Mouse (Mus musculus): ENCODE measurements around the gene Hid1. TPM values are rescaled to one million over a fixed set of nuclear protein-coding genes. Genes with fewer than 3 reads are reported as not detected.

Gene Hid1
- polyA plus RNA-seq, 1 experiment from 2014 or later: 8.1 TPM

DNA sequence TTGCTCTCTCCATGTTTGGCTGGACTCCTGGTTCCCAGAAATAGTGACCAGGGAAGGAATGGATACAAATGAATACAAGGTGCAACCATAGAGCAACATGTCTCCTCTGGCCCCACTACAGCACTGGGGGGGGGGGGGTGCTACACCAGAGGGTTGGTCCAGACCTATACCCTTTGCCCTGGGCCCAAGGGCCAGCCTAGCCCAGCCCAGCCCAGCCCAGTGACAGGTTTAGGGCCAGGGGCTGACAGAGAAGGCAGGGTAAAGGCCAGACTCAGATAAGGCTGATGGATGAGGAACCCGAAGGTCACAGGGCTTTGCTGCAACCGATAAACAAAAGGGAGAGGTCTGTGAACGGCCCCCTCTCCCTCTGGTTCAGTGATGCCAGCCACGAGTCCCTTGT lies 17.6 kb downstream of the Hid1 start:
- Histone ChIP-seq H3K36me3 (no peaks in the 10 kb centered on the region), H3K4me3 (replicated peaks) (no peak overlapping the region), H3K4me1 (peaks cover 14% of the 10 kb centered on the region), H3K27ac (no peak overlapping the region), H3K9ac (no peak overlapping the region), H3K27me3 (peaks cover 59% of the 10 kb centered on the region), H3K9me3 (replicated peaks) (no peaks in the 10 kb centered on the region), H3K4me2 (no peak overlapping the region)
- WGBS: 39% methylated on average over 4 of the region's 4 CpGs
- no peak for ATAC-seq (replicated peaks; ENCODE audit: low FRiP score)

DNA sequence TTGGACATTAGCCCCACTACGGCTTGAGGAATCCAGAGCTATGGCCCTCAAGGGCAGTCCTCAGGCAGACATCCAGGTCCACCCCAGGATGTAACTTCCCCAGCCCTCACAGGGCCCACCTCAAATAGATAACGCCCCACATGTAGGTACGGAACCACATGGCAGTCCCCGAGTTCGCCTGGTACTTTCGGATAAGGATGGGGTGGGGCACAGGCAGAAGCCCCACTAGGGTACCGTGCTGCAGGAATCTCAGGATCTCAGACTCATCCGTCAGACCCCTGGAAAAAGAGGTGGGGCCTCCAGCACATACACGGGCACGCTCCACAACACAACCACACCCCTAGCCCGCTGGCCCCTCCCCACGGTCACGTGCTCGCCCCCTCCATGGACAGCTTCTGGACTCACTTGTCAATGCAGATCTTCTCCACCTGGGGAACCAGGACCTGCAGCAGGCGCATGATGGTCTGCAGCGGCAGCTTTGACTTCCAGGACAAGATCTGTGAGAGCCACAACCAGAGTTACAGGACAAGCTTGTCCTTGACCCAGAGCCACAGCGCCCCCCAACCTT lies 18.8 kb downstream of the Hid1 start:
- Histone ChIP-seq H3K27ac (no peak overlapping the region), H3K27me3 (peaks cover 67% of the 10 kb centered on the region), H3K4me2 (no peak overlapping the region), H3K4me3 (replicated peaks) (no peak overlapping the region), H3K9ac (no peak overlapping the region), H3K36me3 (no peaks in the 10 kb centered on the region), H3K9me3 (replicated peaks) (no peaks in the 10 kb centered on the region), H3K4me1 (peaks cover 18% of the 10 kb centered on the region)
- 46% methylated on average over 17 of the region's 17 CpGs for WGBS
- ATAC-seq (replicated peaks; ENCODE audit: low FRiP score): peak; percentile 49; the same call in 1 of the 2 replicates

DNA sequence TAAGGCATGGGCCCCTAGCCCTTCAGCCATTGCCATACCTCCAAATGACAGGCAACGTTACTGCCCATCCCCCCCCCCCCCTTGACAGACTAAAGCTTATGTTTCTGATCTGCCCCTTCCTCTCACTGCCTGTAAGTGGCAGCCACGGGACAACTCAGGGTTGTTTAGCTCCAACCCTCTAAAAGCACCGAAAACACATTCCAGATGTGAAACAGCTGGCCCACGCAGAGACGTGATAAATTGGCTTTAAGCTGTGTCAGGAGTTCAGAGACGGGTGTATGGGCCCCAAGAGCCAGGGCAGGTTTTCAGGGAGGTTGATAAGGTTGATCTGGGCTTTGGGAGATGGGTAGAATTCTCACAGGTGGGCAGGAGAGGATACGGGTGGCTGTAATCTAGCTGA lies 22.0 kb downstream of the Hid1 start:
- no peak overlapping the region for H3K4me3 ChIP-seq (replicated peaks)
- 18% methylated on average over 7 of the region's 7 CpGs for WGBS

DNA sequence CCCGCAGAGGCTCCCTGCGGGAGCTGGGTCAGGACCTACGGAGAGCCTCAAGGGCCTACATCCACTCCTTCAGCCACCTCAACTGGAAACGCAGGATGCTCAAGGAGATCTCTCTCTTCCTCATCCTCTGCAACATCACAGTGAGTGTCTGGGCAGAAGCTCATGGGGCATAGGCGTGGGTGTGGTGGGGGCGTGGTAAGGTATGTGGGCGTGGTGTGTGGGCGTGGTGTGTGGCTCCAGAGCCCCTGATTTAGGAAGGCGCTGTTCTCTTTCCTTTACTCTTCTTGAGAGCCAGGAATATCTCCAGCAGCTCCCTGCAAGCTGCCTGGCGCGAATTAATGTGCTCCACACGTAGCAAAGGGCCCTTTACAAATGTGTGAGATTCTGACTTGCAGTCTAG lies 22.6 kb downstream of the Hid1 start:
- peaks cover 18% of the 10 kb centered on the region for H3K4me1 ChIP-seq
- H3K27me3 ChIP-seq: peaks cover 54% of the 10 kb centered on the region
- no peak for ATAC-seq (replicated peaks; ENCODE audit: low FRiP score)
- no peaks in the 10 kb centered on the region for H3K9me3 ChIP-seq (replicated peaks)
- H3K4me2 ChIP-seq: no peak overlapping the region
- H3K4me3 ChIP-seq (replicated peaks): no peak overlapping the region
- no peak overlapping the region for H3K9ac ChIP-seq
- no peak overlapping the region for H3K27ac ChIP-seq
- WGBS: 10% methylated on average over 12 of the region's 12 CpGs
- no peaks in the 10 kb centered on the region for H3K36me3 ChIP-seq

More for the DNA sequence above, 22.0 kb downstream of the Hid1 start:
- Histone ChIP-seq H3K36me3 (no peaks in the 10 kb centered on the region), H3K9me3 (replicated peaks) (no peaks in the 10 kb centered on the region), H3K4me2 (no peak overlapping the region), H3K9ac (no peak overlapping the region), H3K27ac (no peak overlapping the region), H3K4me1 (peaks cover 18% of the 10 kb centered on the region), H3K27me3 (peaks cover 50% of the 10 kb centered on the region)
- ATAC-seq (replicated peaks; ENCODE audit: low FRiP score): no peak

DNA sequence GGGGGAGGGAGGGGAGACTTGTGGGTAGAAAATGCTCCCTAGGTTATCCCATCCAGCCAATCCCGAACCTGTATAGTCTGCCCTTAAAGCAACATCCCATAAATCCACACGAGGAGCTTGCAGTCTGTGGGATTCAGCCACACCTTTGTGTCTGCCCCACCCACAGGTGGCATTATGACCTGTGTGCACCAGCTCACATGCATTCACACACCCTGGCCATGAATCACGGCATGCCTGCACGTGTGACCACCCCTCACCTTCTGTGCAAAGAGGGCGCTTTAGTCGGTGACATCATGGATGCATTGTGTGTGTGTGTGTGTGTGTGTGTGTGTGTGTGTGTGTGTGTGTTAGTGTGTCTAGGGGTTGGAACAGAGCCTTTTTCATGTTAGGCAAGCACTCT lies 25.7 kb downstream of the Hid1 start:
- no peak for ATAC-seq (replicated peaks; ENCODE audit: low FRiP score)
- no peaks in the 10 kb centered on the region for H3K36me3 ChIP-seq
- 68% methylated on average over 6 of the region's 6 CpGs for WGBS

DNA sequence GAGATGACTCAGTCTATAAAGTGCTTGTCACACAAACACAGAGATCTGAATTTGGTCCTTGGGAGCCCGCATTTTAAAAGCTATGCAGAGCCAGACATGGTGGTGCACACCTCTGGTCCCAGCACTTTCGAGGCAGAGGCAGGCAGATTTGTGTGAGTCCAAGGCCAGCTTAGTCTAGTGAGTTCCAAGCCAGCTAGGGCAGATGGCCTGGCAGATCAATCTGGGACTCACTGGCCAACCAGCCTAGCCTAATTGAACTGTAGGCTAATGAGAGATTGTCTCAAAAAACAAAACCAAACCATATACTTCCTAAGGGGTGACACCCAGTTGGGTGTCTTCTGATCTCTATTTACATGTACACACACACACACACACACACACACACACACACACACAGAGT lies 26.3 kb downstream of the Hid1 start:
- Histone ChIP-seq H3K4me1 (peaks cover 11% of the 10 kb centered on the region), H3K4me2 (no peak overlapping the region), H3K9ac (no peak overlapping the region), H3K36me3 (no peaks in the 10 kb centered on the region), H3K27me3 (peaks cover 52% of the 10 kb centered on the region), H3K4me3 (replicated peaks) (no peak overlapping the region), H3K9me3 (replicated peaks) (no peaks in the 10 kb centered on the region), H3K27ac (no peak overlapping the region)
- no peak for ATAC-seq (replicated peaks; ENCODE audit: low FRiP score)
- WGBS: 75% methylated on average over 2 of the region's 2 CpGs

More for the DNA sequence above, 25.7 kb downstream of the Hid1 start:
- H3K9ac ChIP-seq: no peak overlapping the region
- no peak overlapping the region for H3K27ac ChIP-seq
- peaks cover 11% of the 10 kb centered on the region for H3K4me1 ChIP-seq
- H3K4me3 ChIP-seq (replicated peaks): no peak overlapping the region
- no peaks in the 10 kb centered on the region for H3K9me3 ChIP-seq (replicated peaks)
- peaks cover 52% of the 10 kb centered on the region for H3K27me3 ChIP-seq
- H3K4me2 ChIP-seq: no peak overlapping the region

DNA sequence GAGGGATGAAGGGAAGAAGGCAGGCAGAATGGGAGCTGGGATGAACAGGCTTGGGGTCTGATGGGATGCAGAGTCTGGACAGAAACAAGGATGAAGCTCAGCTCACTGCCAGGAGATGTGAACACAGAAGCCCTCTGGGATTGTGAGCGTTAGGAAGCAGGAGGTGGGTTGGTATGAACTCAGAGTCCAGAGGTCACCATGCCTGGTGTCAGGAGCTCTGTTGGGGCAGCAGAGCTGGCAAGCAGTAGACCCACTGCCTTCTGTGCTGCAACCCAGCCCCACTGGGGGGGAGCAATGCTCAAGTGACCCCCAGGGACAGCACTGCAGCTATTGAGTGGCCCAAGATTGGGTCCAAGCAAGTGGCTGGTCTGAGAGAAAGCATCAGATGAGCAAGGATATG lies 29.7 kb downstream of the Hid1 start:
- ATAC-seq (replicated peaks; ENCODE audit: low FRiP score): no peak
- Histone ChIP-seq H3K27me3 (peaks cover 63% of the 10 kb centered on the region), H3K9me3 (replicated peaks) (no peaks in the 10 kb centered on the region)

DNA sequence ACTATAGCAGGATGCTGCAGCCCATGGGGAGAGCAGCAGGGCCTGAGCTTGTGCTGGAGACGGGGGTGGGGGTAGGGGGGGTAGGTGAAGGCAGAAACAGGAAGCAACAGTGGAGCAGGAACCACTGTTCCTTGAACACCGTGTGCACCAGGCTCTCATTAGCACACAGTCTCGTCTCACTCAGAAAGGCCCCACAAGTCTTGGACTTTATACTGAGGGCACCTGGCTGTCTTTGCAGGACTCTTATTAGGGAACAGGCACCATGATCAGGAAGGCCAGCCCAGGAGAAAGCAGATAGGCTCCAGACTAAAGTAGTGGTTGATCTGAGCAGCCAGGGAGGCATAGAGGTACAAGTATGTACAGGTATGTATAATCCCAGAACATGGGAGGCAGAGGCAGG lies 30.2 kb downstream of the Hid1 start:
- no peaks in the 10 kb centered on the region for H3K36me3 ChIP-seq
- no peak overlapping the region for H3K27ac ChIP-seq
- H3K27me3 ChIP-seq: peaks cover 68% of the 10 kb centered on the region
- H3K4me3 ChIP-seq (replicated peaks): no peak overlapping the region
- peaks cover 5% of the 10 kb centered on the region for H3K4me1 ChIP-seq
- H3K9ac ChIP-seq: no peak overlapping the region
- no peaks in the 10 kb centered on the region for H3K9me3 ChIP-seq (replicated peaks)
- ATAC-seq (replicated peaks; ENCODE audit: low FRiP score): no peak
- no peak overlapping the region for H3K4me2 ChIP-seq
- WGBS: 48% methylated on average over 3 of the region's 3 CpGs

More for the DNA sequence above, 29.7 kb downstream of the Hid1 start:
- Histone ChIP-seq H3K4me2 (no peak overlapping the region), H3K36me3 (no peaks in the 10 kb centered on the region), H3K9ac (no peak overlapping the region), H3K4me3 (replicated peaks) (no peak overlapping the region), H3K4me1 (peaks cover 5% of the 10 kb centered on the region), H3K27ac (no peak overlapping the region)
- 75% methylated on average over 1 of the region's 1 CpGs for WGBS

DNA sequence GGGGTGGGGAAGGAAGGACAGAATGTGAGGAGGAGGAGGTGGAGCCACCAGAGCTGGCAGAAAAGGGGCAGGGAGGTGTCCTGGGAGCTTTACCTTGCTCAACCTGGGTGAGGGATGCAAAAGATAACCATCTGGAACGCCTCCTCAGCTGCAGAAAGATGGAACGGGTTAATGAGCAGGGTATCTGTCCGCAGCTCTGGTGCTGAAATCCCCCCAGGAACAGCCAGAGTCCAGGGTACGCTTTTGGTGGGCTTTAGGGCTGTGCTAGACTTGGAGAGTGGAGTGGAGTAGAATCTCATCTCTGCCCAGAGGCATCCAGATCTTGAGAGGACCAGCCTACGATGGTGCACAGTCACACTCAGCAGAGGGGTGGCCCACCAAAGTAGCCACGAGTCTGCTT lies 31.4 kb downstream of the Hid1 start:
- H3K27me3 ChIP-seq: peaks cover 80% of the 10 kb centered on the region
- no peak overlapping the region for H3K4me2 ChIP-seq

DNA sequence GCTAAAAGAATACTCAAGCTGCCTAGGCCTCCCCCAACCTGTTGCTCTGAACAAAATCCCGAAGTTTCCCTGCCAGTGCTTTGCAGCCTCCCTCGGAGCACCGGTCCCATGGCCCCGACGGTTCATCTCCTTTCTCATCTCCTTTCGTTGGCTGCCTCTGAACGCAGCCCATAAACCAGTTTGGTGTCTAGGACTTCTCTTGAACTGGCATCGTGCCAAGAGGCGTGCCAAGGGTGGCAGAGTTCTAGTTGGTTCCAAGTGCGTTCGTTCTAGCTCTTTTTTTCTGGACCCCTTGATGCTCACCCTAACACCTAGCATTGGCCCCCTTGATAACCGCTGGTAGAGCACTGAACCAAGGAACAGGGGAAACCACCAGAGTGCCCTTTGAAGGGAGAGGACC lies 32.3 kb downstream of the Hid1 start:
- Histone ChIP-seq H3K9ac (no peak overlapping the region), H3K9me3 (replicated peaks) (no peaks in the 10 kb centered on the region), H3K27me3 (peaks cover 82% of the 10 kb centered on the region), H3K4me3 (replicated peaks) (no peak overlapping the region), H3K4me1 (peaks cover 5% of the 10 kb centered on the region), H3K4me2 (no peak overlapping the region), H3K27ac (no peak overlapping the region), H3K36me3 (no peaks in the 10 kb centered on the region)
- no peak for ATAC-seq (replicated peaks; ENCODE audit: low FRiP score)
- WGBS: 60% methylated on average over 12 of the region's 12 CpGs

More for the DNA sequence above, 31.4 kb downstream of the Hid1 start:
- ATAC-seq (replicated peaks; ENCODE audit: low FRiP score): no peak
- Histone ChIP-seq H3K4me3 (replicated peaks) (no peak overlapping the region), H3K9me3 (replicated peaks) (no peaks in the 10 kb centered on the region), H3K27ac (no peak overlapping the region), H3K4me1 (peaks cover 5% of the 10 kb centered on the region), H3K9ac (no peak overlapping the region), H3K36me3 (no peaks in the 10 kb centered on the region)
- WGBS: 15% methylated on average over 6 of the region's 6 CpGs

DNA sequence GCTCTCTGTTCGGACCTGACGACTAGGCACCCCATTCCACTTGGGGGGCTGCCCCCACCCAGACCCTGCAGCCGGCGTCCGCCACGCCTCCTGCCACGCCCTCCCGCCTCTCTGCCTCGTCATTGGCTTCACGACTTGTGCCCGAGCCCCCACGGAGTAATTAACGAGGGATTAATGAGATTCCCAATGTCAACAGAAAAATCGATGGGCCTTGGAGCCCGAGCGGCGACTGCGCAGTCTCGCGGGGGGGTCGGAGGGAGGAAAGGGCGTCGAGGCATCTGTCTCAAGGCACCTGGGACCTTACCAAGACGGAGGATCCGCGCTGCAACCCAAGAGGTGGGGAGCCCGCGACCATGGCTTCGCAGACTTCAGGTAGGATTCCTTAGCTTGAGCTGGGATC lies 33.0 kb downstream of the Hid1 start, which contains the start of gene Otop3:
Gene Otop3 (plus strand): TSS at position 201 of the 400 bp plus-strand sequence.
- Histone ChIP-seq H3K9ac (no peak within 1 kb of the TSS), H3K27me3 (peaks cover 81% of the 10 kb centered on the region), H3K9me3 (replicated peaks) (no peaks in the 10 kb centered on the region), H3K4me1 (peaks cover 5% of the 10 kb centered on the region), H3K27ac (no peak within 1 kb of the TSS), H3K4me2 (peak within 1 kb of the TSS; percentile 43), H3K36me3 (no peaks in the 10 kb centered on the region), H3K4me3 (replicated peaks) (peak within 1 kb of the TSS; percentile 12; the same call in 1 of the 2 replicates)
- ATAC-seq (replicated peaks; ENCODE audit: low FRiP score): no peak
- WGBS: 7% methylated on average over 29 of the region's 29 CpGs

DNA sequence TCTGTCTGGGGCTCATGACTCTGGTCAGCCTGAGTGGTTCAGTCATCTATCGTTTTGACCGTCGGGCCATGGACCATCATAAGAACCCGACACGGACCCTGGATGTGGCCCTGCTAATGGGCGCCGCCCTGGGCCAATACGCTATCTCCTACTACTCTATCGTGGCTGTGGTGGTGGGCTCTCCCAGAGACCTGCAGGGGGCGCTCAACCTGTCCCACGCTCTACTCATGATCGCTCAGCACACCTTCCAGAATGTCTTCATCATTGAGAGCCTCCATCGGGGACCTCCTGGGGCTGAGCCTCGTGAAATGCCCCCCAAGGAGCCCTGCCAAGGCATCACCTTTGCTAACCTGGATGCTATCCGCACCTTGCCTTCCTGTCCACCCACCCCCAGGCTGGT lies 38.2 kb downstream of the Hid1 start:
- no peak overlapping the region for H3K27ac ChIP-seq
- H3K27me3 ChIP-seq: peaks cover 82% of the 10 kb centered on the region
- H3K36me3 ChIP-seq: no peaks in the 10 kb centered on the region
- no peak overlapping the region for H3K9ac ChIP-seq
- H3K4me3 ChIP-seq (replicated peaks): no peak overlapping the region
- no peak overlapping the region for H3K4me2 ChIP-seq
- 76% methylated on average over 15 of the region's 15 CpGs for WGBS
- no peak for ATAC-seq (replicated peaks; ENCODE audit: low FRiP score)
- H3K9me3 ChIP-seq (replicated peaks): no peaks in the 10 kb centered on the region
- peaks cover under 1% of the 10 kb centered on the region for H3K4me1 ChIP-seq

DNA sequence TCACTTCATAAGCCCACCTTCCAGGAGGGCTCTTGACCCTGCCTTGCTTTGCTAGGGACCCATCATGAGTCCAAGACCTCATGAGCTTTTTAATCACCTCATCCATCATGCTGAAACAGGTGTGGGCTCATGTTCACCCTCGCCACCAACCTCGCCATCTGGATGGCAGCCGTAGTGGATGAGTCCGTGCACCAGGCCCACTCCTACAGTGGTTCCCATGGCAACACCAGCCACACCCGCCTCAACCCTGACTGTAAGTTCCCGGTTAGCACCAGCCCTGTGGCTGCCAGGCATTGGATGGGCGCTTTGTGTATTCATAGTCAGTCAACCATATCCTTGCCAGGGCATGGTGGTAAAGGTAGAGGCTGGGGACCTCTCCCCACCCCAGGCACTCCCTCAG lies 40.8 kb downstream of the Hid1 start:
- H3K27me3 ChIP-seq: peaks cover 82% of the 10 kb centered on the region
- no peak overlapping the region for H3K27ac ChIP-seq
- ATAC-seq (replicated peaks; ENCODE audit: low FRiP score): no peak
- peaks cover 8% of the 10 kb centered on the region for H3K4me1 ChIP-seq
- H3K9ac ChIP-seq: no peak overlapping the region
- H3K9me3 ChIP-seq (replicated peaks): no peaks in the 10 kb centered on the region
- H3K36me3 ChIP-seq: no peaks in the 10 kb centered on the region
- WGBS: 60% methylated on average over 7 of the region's 7 CpGs
- H3K4me3 ChIP-seq (replicated peaks): no peak overlapping the region
- H3K4me2 ChIP-seq: no peak overlapping the region

All from kidney, embryonic 15.5 days (tissue).